Mouse (Mus musculus): ENCODE measurements around the gene Otx1. TPM values are rescaled to one million over a fixed set of nuclear protein-coding genes. Genes with fewer than 3 reads are reported as not detected.

Otx1 gene
- polyA plus RNA-seq, 1 experiment, result not detected

GRCm38 (mm10) chr11:22008129-22008596, 5.5 kb upstream of the Otx1 start:
- Histone ChIP-seq H3K27me3 (ENCODE audit: control insufficient read depth) (peaks cover 73% of the 10 kb centered on the region), H3K4me1 (ENCODE audit: control insufficient read depth) (no peaks in the 10 kb centered on the region), H3K36me3 (ENCODE audit: control insufficient read depth) (no peaks in the 10 kb centered on the region), H3K4me3 (replicated peaks) (no peak overlapping the region), H3K9me3 (ENCODE audit: control insufficient read depth, low read length) (0 out of 2 replicates have a peak, but pooled peaks cover 5% of the 10 kb centered on the region)
- TF ChIP-seq TAL1 (IDR thresholded peaks at IDR 0.05; ENCODE audit: low read length) (no peak), GATA1 (IDR thresholded peaks at IDR 0.05; ENCODE audit: low read length) (no peak)

GRCm38 (mm10) chr11:22007781-22008110, 5.0 kb upstream of the Otx1 start:
- Histone ChIP-seq H3K9me3 (ENCODE audit: control insufficient read depth, low read length) (peaks cover 5% of the 10 kb centered on the region; the same call in 1 of the 2 replicates), H3K27me3 (ENCODE audit: control insufficient read depth) (peaks cover 78% of the 10 kb centered on the region), H3K4me1 (ENCODE audit: control insufficient read depth) (no peaks in the 10 kb centered on the region), H3K36me3 (ENCODE audit: control insufficient read depth) (no peaks in the 10 kb centered on the region), H3K4me3 (replicated peaks) (no peak overlapping the region)
- TF ChIP-seq GATA1 (IDR thresholded peaks at IDR 0.05; ENCODE audit: low read length) (no peak), TAL1 (IDR thresholded peaks at IDR 0.05; ENCODE audit: low read length) (no peak)

- peaks cover 5% of the 10 kb centered on the region; the same call in 1 of the 2 replicates for H3K9me3 ChIP-seq (ENCODE audit: control insufficient read depth, low read length)
- H3K27me3 ChIP-seq (ENCODE audit: control insufficient read depth), result peaks cover 83% of the 10 kb centered on the region
- no peaks in the 10 kb centered on the region for H3K4me1 ChIP-seq (ENCODE audit: control insufficient read depth)
- no peaks in the 10 kb centered on the region for H3K36me3 ChIP-seq (ENCODE audit: control insufficient read depth)
- H3K4me3 ChIP-seq (replicated peaks), result no peak overlapping the region
- TF ChIP-seq TAL1 (IDR thresholded peaks at IDR 0.05; ENCODE audit: low read length) (no peak), GATA1 (IDR thresholded peaks at IDR 0.05; ENCODE audit: low read length) (no peak)
Measured at GRCm38 (mm10) chr11:22007088-22007780, 4.5 kb upstream of the Otx1 start.

DNA sequence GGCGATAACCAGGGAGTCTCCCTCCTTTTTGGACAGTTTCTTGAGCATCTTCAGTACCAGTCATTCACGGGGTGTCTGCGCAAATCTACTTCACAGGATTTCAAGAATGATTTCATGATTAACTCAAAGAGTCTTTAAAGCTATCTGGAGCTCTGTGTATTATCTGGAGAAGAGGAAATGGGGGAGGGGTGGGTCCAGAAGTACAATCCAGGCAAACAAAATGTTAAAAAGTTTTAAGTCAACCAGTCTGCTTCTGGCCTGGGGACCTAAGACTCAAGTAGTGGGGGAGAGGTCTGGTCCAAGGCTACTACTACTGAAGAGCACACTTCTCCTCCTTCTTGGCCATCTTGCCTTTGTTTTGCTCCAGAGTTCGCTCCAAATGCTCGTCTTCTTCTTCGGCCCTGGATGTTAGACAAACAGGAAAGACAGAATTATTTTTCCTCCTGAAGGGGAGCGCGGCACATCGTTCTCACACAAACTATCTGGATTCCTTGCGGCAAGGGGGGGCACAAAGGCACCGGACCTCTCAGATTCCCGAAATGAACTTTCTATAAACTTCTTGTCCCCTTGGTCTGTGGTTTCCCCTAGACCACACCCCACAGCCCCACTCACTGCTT, 3.9 kb upstream of the Otx1 start:
- Histone ChIP-seq H3K4me1 (ENCODE audit: control insufficient read depth) (no peaks in the 10 kb centered on the region; the same call in 1 of the 2 replicates), H3K9me3 (ENCODE audit: control insufficient read depth, low read length) (peaks cover 5% of the 10 kb centered on the region; the same call in 1 of the 2 replicates), H3K4me3 (replicated peaks) (no peak overlapping the region), H3K36me3 (ENCODE audit: control insufficient read depth) (no peaks in the 10 kb centered on the region), H3K27me3 (ENCODE audit: control insufficient read depth) (peaks cover 89% of the 10 kb centered on the region)
- TF ChIP-seq TAL1 (IDR thresholded peaks at IDR 0.05; ENCODE audit: low read length) (no peak), GATA1 (IDR thresholded peaks at IDR 0.05; ENCODE audit: low read length) (no peak)

- Histone ChIP-seq H3K4me3 (replicated peaks) (no peak overlapping the region), H3K9me3 (ENCODE audit: control insufficient read depth, low read length) (peaks cover 9% of the 10 kb centered on the region; the same call in 1 of the 2 replicates), H3K4me1 (ENCODE audit: control insufficient read depth) (no peaks in the 10 kb centered on the region; the same call in 1 of the 2 replicates), H3K36me3 (ENCODE audit: control insufficient read depth) (no peaks in the 10 kb centered on the region), H3K27me3 (ENCODE audit: control insufficient read depth) (peaks cover 97% of the 10 kb centered on the region)
- TF ChIP-seq GATA1 (IDR thresholded peaks at IDR 0.05; ENCODE audit: low read length) (no peak), TAL1 (IDR thresholded peaks at IDR 0.05; ENCODE audit: low read length) (no peak)
Measured at GRCm38 (mm10) chr11:22005281-22005870, 2.7 kb upstream of the Otx1 start.

DNA sequence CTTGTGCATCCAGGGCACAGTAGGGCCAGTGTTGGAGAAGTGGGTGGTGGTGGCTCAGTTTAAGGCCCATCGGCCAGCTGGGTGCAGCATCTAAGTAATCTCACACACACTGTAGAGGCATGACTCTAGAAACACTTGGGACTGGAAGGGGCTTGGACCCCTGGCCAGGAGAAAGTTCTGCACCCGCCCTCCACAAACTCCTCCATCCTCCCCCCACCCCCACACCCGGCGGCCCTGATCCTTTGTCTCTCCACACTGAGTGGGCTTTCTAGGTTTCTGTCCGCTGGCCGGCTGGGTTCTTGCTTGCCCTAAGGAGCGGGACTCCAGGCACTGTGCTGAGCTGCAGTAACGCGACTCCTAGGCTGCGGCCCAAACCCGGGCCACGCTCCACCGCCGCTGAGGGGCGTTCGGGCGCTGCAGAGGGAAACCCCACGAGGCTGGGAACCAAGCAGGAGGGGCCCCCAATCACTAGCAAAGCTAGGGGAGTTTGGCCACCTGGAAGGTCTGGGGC, 1.7 kb upstream of the Otx1 start:
- Histone ChIP-seq H3K27me3 (ENCODE audit: control insufficient read depth) (peaks cover 97% of the 10 kb centered on the region), H3K4me1 (ENCODE audit: control insufficient read depth) (no peaks in the 10 kb centered on the region; the same call in 1 of the 2 replicates), H3K9me3 (ENCODE audit: control insufficient read depth, low read length) (peaks cover 9% of the 10 kb centered on the region; the same call in 1 of the 2 replicates), H3K4me3 (replicated peaks) (no peak overlapping the region), H3K36me3 (ENCODE audit: control insufficient read depth) (no peaks in the 10 kb centered on the region)
- TF ChIP-seq GATA1 (IDR thresholded peaks at IDR 0.05; ENCODE audit: low read length) (no peak), TAL1 (IDR thresholded peaks at IDR 0.05; ENCODE audit: low read length) (no peak)

GRCm38 (mm10) chr11:22003341-22003981, 764 bp upstream of the Otx1 start:
- H3K27me3 ChIP-seq (ENCODE audit: control insufficient read depth), result peaks cover 100% of the 10 kb centered on the region

DNA sequence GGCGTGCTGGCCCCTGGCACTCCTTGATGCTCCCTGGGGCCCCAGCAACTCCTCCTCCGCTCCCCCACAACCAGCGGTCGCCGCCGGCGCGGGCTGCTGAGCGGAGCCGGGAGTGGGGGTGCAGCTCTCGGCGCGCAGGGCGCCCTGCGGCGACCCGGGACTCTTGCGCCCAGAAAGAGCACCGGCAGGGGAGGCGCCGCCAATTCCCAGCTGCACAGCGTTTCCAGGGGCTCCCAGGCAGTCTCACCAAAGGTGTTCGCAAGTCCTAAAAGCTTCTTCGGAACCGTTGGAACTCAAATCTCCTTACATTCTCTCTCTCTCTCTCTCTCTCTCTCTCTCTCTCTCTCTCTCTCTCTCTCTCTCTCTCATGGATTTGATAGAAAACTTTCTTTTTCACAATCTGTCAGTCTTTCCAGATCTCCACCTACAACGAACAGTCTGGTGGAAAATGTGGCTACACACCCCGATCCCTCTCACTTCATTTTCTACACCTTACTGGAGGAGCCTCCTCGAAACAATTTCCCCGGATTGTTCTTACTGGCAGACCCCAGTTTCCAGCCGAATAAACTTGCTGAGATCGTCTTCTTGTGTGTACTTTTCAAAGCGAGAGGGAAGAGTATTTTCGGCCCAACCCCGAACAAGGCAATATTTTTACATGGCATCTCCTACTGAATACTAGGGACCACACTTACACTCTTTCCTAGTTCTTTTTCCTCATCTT, 475 bp downstream of the Otx1 start:
- Histone ChIP-seq H3K9me3 (ENCODE audit: control insufficient read depth, low read length) (peaks cover 8% of the 10 kb centered on the region; the same call in 1 of the 2 replicates), H3K4me3 (replicated peaks) (peak overlapping the region; percentile 28), H3K4me1 (ENCODE audit: control insufficient read depth) (no peaks in the 10 kb centered on the region; the same call in 1 of the 2 replicates), H3K36me3 (ENCODE audit: control insufficient read depth) (no peaks in the 10 kb centered on the region), H3K27me3 (ENCODE audit: control insufficient read depth) (peaks cover 100% of the 10 kb centered on the region)
- TF ChIP-seq TAL1 (IDR thresholded peaks at IDR 0.05; ENCODE audit: low read length) (no peak), GATA1 (IDR thresholded peaks at IDR 0.05; ENCODE audit: low read length) (no peak)

More at GRCm38 (mm10) chr11:22003341-22003981, 764 bp upstream of the Otx1 start:
- H3K36me3 ChIP-seq (ENCODE audit: control insufficient read depth), result no peaks in the 10 kb centered on the region
- TF ChIP-seq TAL1 (IDR thresholded peaks at IDR 0.05; ENCODE audit: low read length), result no peak
- no peak for TF ChIP-seq GATA1 (IDR thresholded peaks at IDR 0.05; ENCODE audit: low read length)
- no peaks in the 10 kb centered on the region; the same call in 1 of the 2 replicates for H3K4me1 ChIP-seq (ENCODE audit: control insufficient read depth)
- H3K9me3 ChIP-seq (ENCODE audit: control insufficient read depth, low read length), result peaks cover 9% of the 10 kb centered on the region; the same call in 1 of the 2 replicates
- no peak overlapping the region for H3K4me3 ChIP-seq (replicated peaks)

Measured in erythroblast, embryonic 14.5 days (primary cell).